ENCODE assay signal across 12 mouse cellular contexts in the genomic region with DNA sequence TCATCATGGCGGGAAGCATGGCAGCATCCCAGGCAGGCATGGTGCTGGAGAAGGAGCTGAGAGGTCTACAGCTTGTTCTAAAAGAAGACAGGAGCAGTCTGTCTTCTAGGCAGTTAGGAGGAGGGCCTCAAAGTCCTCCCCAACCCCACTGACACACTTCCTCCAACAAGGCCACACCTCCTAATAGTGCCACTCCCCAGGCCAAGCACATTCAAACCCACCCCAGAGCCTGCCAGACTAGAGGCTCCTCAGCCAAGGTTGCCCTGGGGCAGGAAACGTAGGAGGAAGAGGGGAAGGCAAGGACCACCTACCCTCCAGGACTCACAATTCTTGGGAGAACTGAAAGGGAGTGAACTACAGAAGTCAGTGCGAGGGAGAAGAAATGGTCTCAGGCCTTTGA. TPM values are rescaled to one million over a fixed set of nuclear protein-coding genes. Genes with fewer than 3 reads are reported as not detected.
A peak's percentile ranks its signal among the peaks of the same experiment; 100 is the strongest.
DNase-seq lines count a peak whose midpoint lies in the region; ATAC-seq and TF ChIP-seq lines count a peak whose summit lies in the region.
"Had no signal": no experiment of that assay in that cellular context is flagged by ENCODE, and none has a peak within 500 bp of the region (broad histone marks: within the 10 kb centered on the region; RNA-seq: fewer than 3 reads in every experiment).

Gene Haao, minus strand, starts transcription at position 149 of the 400 bp plus-strand sequence.

- no peak for DNase-seq in adrenal gland, postnatal 14 days
- DNase-seq in adrenal gland, postnatal 36 days = no peak
- peak; percentile 66 to 76 for DNase-seq in natural killer cell, adult 2 months (ENCODE audit: low spot score in 2 of 2)
- no peak for DNase-seq in left cerebral cortex, postnatal 4 days
- DNase-seq in heart, adult 9 months (ENCODE audit: low spot score in 2 of 2) = no peak
- DNase-seq: adrenal gland, adult 8-10 months; cerebellum, postnatal 36 days had no signal

- peaks cover 48% of the 10 kb centered on the region for H3K4me1 ChIP-seq in E14TG2a.4 (replicated peaks; ENCODE audit: low read depth, low read length)
- H3K4me1 ChIP-seq in liver, embryonic 12.5 days = peaks cover 58% of the 10 kb centered on the region

- intact Hi-C loops in left cerebral cortex, postnatal 4 days (cut with DNase I) = no loop called here

- peak within 1 kb of the TSS; percentile 27 for H3K4me2 ChIP-seq in liver, embryonic 12.5 days
- H3K4me2 ChIP-seq: forebrain, embryonic 13.5 days had no signal

- H3K27ac ChIP-seq in liver, embryonic 12.5 days = peak within 1 kb of the TSS; percentile 64
- H3K27ac ChIP-seq: forebrain, embryonic 13.5 days had no signal

- no peaks in the 10 kb centered on the region for H3K36me3 ChIP-seq in E14TG2a.4 (ENCODE audit: insufficient read depth, low read length)
- H3K36me3 ChIP-seq in liver, embryonic 12.5 days = no peaks in the 10 kb centered on the region

- H3K9ac ChIP-seq in liver, embryonic 12.5 days = no peak within 1 kb of the TSS; the same call in 1 of the 2 replicates

- no peaks in the 10 kb centered on the region for H3K9me3 ChIP-seq in E14TG2a.4 (ENCODE audit: low read length)
- H3K9me3 ChIP-seq in liver, embryonic 12.5 days (replicated peaks) = no peaks in the 10 kb centered on the region
- H3K9me3 ChIP-seq: forebrain, embryonic 13.5 days had no signal

- H3K27me3 ChIP-seq in E14TG2a.4 (ENCODE audit: insufficient read depth, low read length) = no peaks in the 10 kb centered on the region
- no peaks in the 10 kb centered on the region for H3K27me3 ChIP-seq in liver, embryonic 12.5 days (replicated peaks)
- H3K27me3 ChIP-seq: forebrain, embryonic 13.5 days had no signal

- peak within 1 kb of the TSS; percentile 26; the same call in 1 of the 2 replicates for H3K4me3 ChIP-seq in E14TG2a.4 (replicated peaks; ENCODE audit: low read length)
- H3K4me3 ChIP-seq in liver, embryonic 12.5 days = no peak within 1 kb of the TSS; the same call in 1 of the 2 replicates
- H3K4me3 ChIP-seq: forebrain, embryonic 13.5 days had no signal

- 34% methylated on average over 3 of the region's 3 CpGs for WGBS in liver, embryonic 12.5 days (ENCODE audit: insufficient replicate concordance)

- no peak for TF ChIP-seq CTCF in E14TG2a.4 (conservative IDR thresholded peaks at IDR 0.05; ENCODE audit: low read length)

- peak; percentile 66 for ATAC-seq in liver, embryonic 12.5 days
- no peak for ATAC-seq in frontal cortex, adult (ENCODE audit: low TSS enrichment)
- ATAC-seq: forebrain, embryonic 13.5 days had no signal

RNA-seq across cellular contexts. Expression of gene Haao, which starts in this region (rescaled TPM):
- 6.8 and 27.0 TPM in 2 replicates for total RNA-seq in adrenal gland, postnatal 14 days (2021)
- total RNA-seq in adrenal gland, postnatal 36 days (2021) = under 1 TPM; 0.36 to 0.76 TPM
- 7.1 and 7.7 TPM in 2 replicates for polyA plus RNA-seq in liver, embryonic 12.5 days (2016; fragmentation: Nextera tagmentation; extraction: Ambion mirVana)
- total RNA-seq in left cerebral cortex, postnatal 4 days (2021) = under 1 TPM in 1 of 2 experiments, not detected in 1; 0.20 TPM
- polyA plus RNA-seq: C2C12; forebrain, embryonic 13.5 days had no signal

Comparison
In these comparisons a context has a peak if more than half of its experiments do, and no peak if none do; other contexts are left out.
1. DNase-seq: peak in natural killer cell, adult 2 months (2 of 2); none in adrenal gland, postnatal 14 days (single experiment), adrenal gland, postnatal 36 days (0 of 2), left cerebral cortex, postnatal 4 days (single experiment) and heart, adult 9 months (0 of 2).